11 mouse cellular contexts compared by ENCODE assay signal in genomic region chr4:25627467-25627866, GRCm38 (mm10).
A peak's percentile ranks its signal among the peaks of the same experiment; 100 is the strongest.
DNase-seq lines count a peak whose midpoint lies in the region; ATAC-seq and TF ChIP-seq lines count a peak whose summit lies in the region.
"Had no signal": no experiment of that assay in that cellular context is flagged by ENCODE, and none has a peak within 500 bp of the region (broad histone marks: within the 10 kb centered on the region; RNA-seq: fewer than 3 reads in every experiment).

No protein-coding gene starts in this region.

- TF ChIP-seq CTCF in midbrain, postnatal 0 days (IDR thresholded peaks at IDR 0.05) = peak; percentile 35

- H3K4me2 ChIP-seq in forebrain, embryonic 16.5 days (ENCODE audit: low read length) = peak overlapping the region; percentile 37
- H3K4me2 ChIP-seq in midbrain, postnatal 0 days (ENCODE audit: low read depth, low read length, poor library complexity, severe bottlenecking) = no peak overlapping the region

- peak; percentile 64 for ATAC-seq in frontal cortex, adult (ENCODE audit: low TSS enrichment)
- ATAC-seq in forebrain, embryonic 16.5 days = peak; percentile 95
- ATAC-seq in midbrain, postnatal 0 days (ENCODE audit: low FRiP score) = peak; percentile 71
- ATAC-seq: intestine, postnatal 0 days; Patski had no signal

- peak overlapping the region; percentile 28 for H3K27ac ChIP-seq in forebrain, embryonic 16.5 days (ENCODE audit: low read length)
- no peak overlapping the region for H3K27ac ChIP-seq in midbrain, postnatal 0 days (ENCODE audit: low read depth, low read length)

- no peak for DNase-seq in frontal cortex, postnatal 14 days (ENCODE audit: low spot score in 2 of 2)
- DNase-seq in cerebellum, adult 9-10 months = peak; percentile 71
- peak; percentile 77 for DNase-seq in midbrain, postnatal 0 days (ENCODE audit: low spot score)
- no peak for DNase-seq in right cerebral cortex, postnatal 25 days
- DNase-seq in right cerebral cortex, adult 2 months (ENCODE audit: low spot score in 2 of 2) = no peak
- no peak for DNase-seq in heart, postnatal 25 days (ENCODE audit: low spot score)

- H3K36me3 ChIP-seq in forebrain, embryonic 16.5 days (ENCODE audit: control insufficient read depth, insufficient read depth) = no peaks in the 10 kb centered on the region
- no peaks in the 10 kb centered on the region for H3K36me3 ChIP-seq in midbrain, postnatal 0 days (ENCODE audit: insufficient read depth, low read length)

- WGBS in forebrain, embryonic 16.5 days = 51% methylated on average over 9 of the region's 9 CpGs
- WGBS in midbrain, postnatal 0 days = 81% methylated on average over 9 of the region's 9 CpGs

- no peaks in the 10 kb centered on the region for H3K9me3 ChIP-seq in forebrain, embryonic 16.5 days (ENCODE audit: control insufficient read depth, low read length)
- no peaks in the 10 kb centered on the region for H3K9me3 ChIP-seq in midbrain, postnatal 0 days (ENCODE audit: low read length)

- intact Hi-C loops in heart, postnatal 25 days (cut with DNase I) = no loop called here

- H3K9ac ChIP-seq in forebrain, embryonic 16.5 days (replicated peaks; ENCODE audit: low read depth, low read length) = no peak overlapping the region
- no peak overlapping the region for H3K9ac ChIP-seq in midbrain, postnatal 0 days (replicated peaks; ENCODE audit: low read length, poor library complexity, severe bottlenecking)

- no peaks in the 10 kb centered on the region for H3K27me3 ChIP-seq in forebrain, embryonic 16.5 days (replicated peaks; ENCODE audit: control insufficient read depth, insufficient read depth, low read length)
- H3K27me3 ChIP-seq in midbrain, postnatal 0 days (ENCODE audit: insufficient read depth, low read length) = no peaks in the 10 kb centered on the region
- H3K27me3 ChIP-seq: Patski had no signal

- H3K4me3 ChIP-seq in forebrain, embryonic 16.5 days (replicated peaks; ENCODE audit: low read length) = no peak overlapping the region; the same call in 1 of the 2 replicates
- no peak overlapping the region for H3K4me3 ChIP-seq in midbrain, postnatal 0 days (ENCODE audit: low read depth, low read length)
- H3K4me3 ChIP-seq: erythroblast, embryonic 14.5 days had no signal

- H3K4me1 ChIP-seq in forebrain, embryonic 16.5 days (replicated peaks; ENCODE audit: control insufficient read depth, insufficient read depth, low read length) = peaks cover 11% of the 10 kb centered on the region
- peaks cover 4% of the 10 kb centered on the region; the same call in 1 of the 2 replicates for H3K4me1 ChIP-seq in midbrain, postnatal 0 days (ENCODE audit: insufficient read depth, low read length)

Comparison
In these comparisons a context has a peak if more than half of its experiments do, and no peak if none do; other contexts are left out.
1. DNase-seq: peak in cerebellum, adult 9-10 months (single experiment) and midbrain, postnatal 0 days (single experiment); none in frontal cortex, postnatal 14 days (0 of 2), right cerebral cortex, postnatal 25 days (single experiment), right cerebral cortex, adult 2 months (0 of 2) and heart, postnatal 25 days (single experiment).
2. Peak in every context shown above with its lines, with median percentiles within 50 percentile points of each other: ATAC-seq.